Mouse (Mus musculus) spleen, adult 12 weeks (tissue): ENCODE results near the gene Mterf4.
A peak's percentile ranks its signal among the peaks of the same experiment; 100 is the strongest.
"Not testable (repeated sequence)": the region's sequence is repeated elsewhere in the genome, so short reads cannot be mapped to it uniquely, and the experiment has no call there.

Source experiments
- DNase-seq: peaks from one replicate; pipeline ENCODE4 v3.0.0; 2022; ENCODE audit warnings: low spot score

Mterf4 gene

GRCm38 (mm10) chr1:93305581-93306337 lies at the start of gene Mterf4:
Gene Mterf4 (minus strand): TSS chr1:93305915.
- peak; percentile 61 for DNase-seq

- DNase-seq: no peak
These were observed 47.0 kb upstream of the Mterf4 start for GRCm38 (mm10) chr1:93352724-93353123.

- no peak for DNase-seq
These were observed 44.0 kb upstream of the Mterf4 start for GRCm38 (mm10) chr1:93349701-93350100.

- no peak for DNase-seq
These were observed 41.5 kb upstream of the Mterf4 start for GRCm38 (mm10) chr1:93347176-93347575.

- peak; percentile 86 for DNase-seq
These were observed 37.9 kb upstream of the Mterf4 start for GRCm38 (mm10) chr1:93343504-93344047.

GRCm38 (mm10) chr1:93342648-93343503 lies 37.2 kb upstream of the Mterf4 start, which contains the start of the genes Ppp1r7 and Pask:
Gene Ppp1r7 (plus strand): TSS chr1:93342854.
Gene Pask (minus strand): TSS chr1:93343482.
- DNase-seq: peak; percentile 87

- DNase-seq: no peak
These were observed 28.9 kb upstream of the Mterf4 start for GRCm38 (mm10) chr1:93334621-93335020.

GRCm38 (mm10) chr1:93326446-93326845 lies 20.7 kb upstream of the Mterf4 start:
- DNase-seq: no peak

GRCm38 (mm10) chr1:93323973-93324372 lies 18.3 kb upstream of the Mterf4 start:
- no peak for DNase-seq

GRCm38 (mm10) chr1:93300578-93300977 lies 5.1 kb downstream of the Mterf4 start:
- DNase-seq: no peak

- DNase-seq: no peak
These were observed 5.9 kb downstream of the Mterf4 start for GRCm38 (mm10) chr1:93299791-93300190.

GRCm38 (mm10) chr1:93294491-93294890 lies 11.2 kb downstream of the Mterf4 start:
- DNase-seq: not testable (repeated sequence)

GRCm38 (mm10) chr1:93292006-93292405 lies 13.7 kb downstream of the Mterf4 start:
- no peak for DNase-seq

GRCm38 (mm10) chr1:93291591-93291990 lies 14.1 kb downstream of the Mterf4 start:
- no peak for DNase-seq

- no peak for DNase-seq
These were observed 14.8 kb downstream of the Mterf4 start for GRCm38 (mm10) chr1:93290956-93291355.

GRCm38 (mm10) chr1:93289678-93290214 lies 16.0 kb downstream of the Mterf4 start:
- no peak for DNase-seq

GRCm38 (mm10) chr1:93277041-93277440 lies 28.7 kb downstream of the Mterf4 start:
- no peak for DNase-seq

- DNase-seq: no peak
These were observed 30.2 kb downstream of the Mterf4 start for GRCm38 (mm10) chr1:93275561-93275960.

- DNase-seq: no peak
These were observed 33.3 kb downstream of the Mterf4 start for GRCm38 (mm10) chr1:93272409-93272821.

GRCm38 (mm10) chr1:93271751-93272150 lies 34.0 kb downstream of the Mterf4 start:
- no peak for DNase-seq

- no peak for DNase-seq
These were observed 35.0 kb downstream of the Mterf4 start for GRCm38 (mm10) chr1:93270516-93271240.

- no peak for DNase-seq
These were observed 37.5 kb downstream of the Mterf4 start for GRCm38 (mm10) chr1:93268246-93268645.
